Mouse (Mus musculus) intestine, embryonic 16.5 days (tissue): Measurements from ENCODE around the gene Mad2l2. TPM values are rescaled to one million over a fixed set of nuclear protein-coding genes. Genes with fewer than 3 reads are reported as not detected.

ENCODE experiments used
- ATAC-seq: fragments of 200-750 bp; cut with Nextera tagmentation; 2 replicates; pipeline ENCODE4 v1.8.0; 2017; ENCODE audit warnings: moderate TSS enrichment, moderate library complexity
- H3K27ac ChIP-seq: fragments of 300-500 bp; sonication (generic); 2 replicates; pipeline ENCODE4 v1.5.1; 2014; ENCODE audit warnings: mild to moderate bottlenecking, low read length
- H3K27me3 ChIP-seq: fragments of 300-500 bp; sonication (generic); replicated peaks from 2 replicates; pipeline ENCODE4 v1.6.1; 2014; ENCODE audit warnings: low read length, control low read depth, mixed read lengths; ENCODE audit not compliant: control insufficient read depth, insufficient read depth
- H3K36me3 ChIP-seq: fragments of 300-500 bp; sonication (generic); 2 replicates; pipeline ENCODE4 v1.6.1; 2014; ENCODE audit warnings: low read length, control low read depth; ENCODE audit not compliant: control insufficient read depth, insufficient read depth
- H3K4me1 ChIP-seq: fragments of 300-500 bp; sonication (generic); 2 replicates; pipeline ENCODE4 v1.6.1; 2014; ENCODE audit warnings: low read length, control low read depth, mixed read lengths; ENCODE audit not compliant: control insufficient read depth, insufficient read depth
- H3K4me2 ChIP-seq: fragments of 300-500 bp; sonication (generic); 2 replicates; pipeline ENCODE4 v1.6.1; 2014; ENCODE audit warnings: low read depth, low read length, control low read depth
- H3K4me3 ChIP-seq: fragments of 300-500 bp; sonication (generic); 2 replicates; pipeline ENCODE4 v1.5.1; 2014; ENCODE audit warnings: mild to moderate bottlenecking, low read length
- H3K9ac ChIP-seq: fragments of 300-500 bp; sonication (generic); 2 replicates; pipeline ENCODE4 v1.6.1; 2014; ENCODE audit warnings: low read depth, low read length
- H3K9me3 ChIP-seq: fragments of 300-500 bp; sonication (generic); 2 replicates; pipeline ENCODE4 v1.6.1; 2016; ENCODE audit warnings: low read length, control low read depth; ENCODE audit not compliant: control insufficient read depth
- WGBS: fragments of 180-500 bp; shearing (Covaris S2); extraction: QIAGEN DNeasy Blood & Tissue Kit; methylation state at CpG from one replicate; pipeline ENCODE4 v1.1.7; 2014; 5-methylcytosine and 5-hydroxymethylcytosine counted together
- polyA plus RNA-seq: library from polyadenylated mRNA; unstranded; fragments of >200 nt; fragmentation: Nextera tagmentation; extraction: Ambion mirVana; gene quantifications from 2 replicates; pipeline ENCODE4 v1.2.1, GENCODE M21; 2015

Gene Mad2l2
- polyA plus RNA-seq, 1 experiment from 2014 or later = 30.1 TPM

GRCm38 (mm10) chr4:148101801-148102527 is 28.2 kb upstream of the Mad2l2 start:
- Histone ChIP-seq H3K27ac (no peak overlapping the region), H3K36me3 (no peaks in the 10 kb centered on the region), H3K4me3 (peak overlapping the region; percentile 31), H3K9ac (peak overlapping the region; percentile 63), H3K9me3 (no peaks in the 10 kb centered on the region), H3K27me3 (no peaks in the 10 kb centered on the region), H3K4me1 (no peaks in the 10 kb centered on the region), H3K4me2 (peak overlapping the region; percentile 56)
- 18% methylated on average over 29 of the region's 29 CpGs for WGBS
- peak; percentile 65 for ATAC-seq

GRCm38 (mm10) chr4:148104146-148104545 is 26.0 kb upstream of the Mad2l2 start:
- H3K9me3 ChIP-seq = no peaks in the 10 kb centered on the region
- H3K4me2 ChIP-seq = no peak overlapping the region
- no peak for ATAC-seq
- H3K4me1 ChIP-seq = peaks cover 7% of the 10 kb centered on the region; the same call in 1 of the 2 replicates
- no peak overlapping the region for H3K27ac ChIP-seq
- no peak overlapping the region for H3K9ac ChIP-seq
- no peak overlapping the region for H3K4me3 ChIP-seq
- no peaks in the 10 kb centered on the region for H3K27me3 ChIP-seq
- no peaks in the 10 kb centered on the region for H3K36me3 ChIP-seq
- 85% methylated on average over 3 of the region's 3 CpGs for WGBS

- no peak overlapping the region for H3K4me3 ChIP-seq
- H3K27ac ChIP-seq = no peak overlapping the region
- peaks cover 7% of the 10 kb centered on the region; the same call in 1 of the 2 replicates for H3K4me1 ChIP-seq
- no peaks in the 10 kb centered on the region for H3K9me3 ChIP-seq
- ATAC-seq = peak; percentile 17; the same call in 1 of the 2 replicates
- H3K9ac ChIP-seq = no peak overlapping the region
- no peaks in the 10 kb centered on the region for H3K36me3 ChIP-seq
- no peak overlapping the region for H3K4me2 ChIP-seq
- WGBS = 39% methylated on average over 22 of the region's 22 CpGs
- no peaks in the 10 kb centered on the region for H3K27me3 ChIP-seq
Measured at GRCm38 (mm10) chr4:148107621-148108291, 22.4 kb upstream of the Mad2l2 start.

GRCm38 (mm10) chr4:148108565-148109100 is 21.6 kb upstream of the Mad2l2 start:
- Histone ChIP-seq H3K4me2 (no peak overlapping the region), H3K27ac (no peak overlapping the region), H3K9ac (no peak overlapping the region), H3K36me3 (no peaks in the 10 kb centered on the region), H3K27me3 (no peaks in the 10 kb centered on the region), H3K9me3 (no peaks in the 10 kb centered on the region), H3K4me1 (peaks cover 7% of the 10 kb centered on the region; the same call in 1 of the 2 replicates), H3K4me3 (no peak overlapping the region)
- ATAC-seq = no peak
- 55% methylated on average over 7 of the region's 7 CpGs for WGBS

GRCm38 (mm10) chr4:148109215-148109614 is 21.0 kb upstream of the Mad2l2 start:
- no peak overlapping the region for H3K27ac ChIP-seq
- no peaks in the 10 kb centered on the region for H3K27me3 ChIP-seq
- no peak overlapping the region for H3K9ac ChIP-seq
- H3K4me3 ChIP-seq = no peak overlapping the region
- no peak for ATAC-seq
- peaks cover 7% of the 10 kb centered on the region; the same call in 1 of the 2 replicates for H3K4me1 ChIP-seq
- H3K9me3 ChIP-seq = no peaks in the 10 kb centered on the region
- H3K4me2 ChIP-seq = no peak overlapping the region
- H3K36me3 ChIP-seq = no peaks in the 10 kb centered on the region
- 72% methylated on average over 5 of the region's 5 CpGs for WGBS

- H3K4me2 ChIP-seq = no peak overlapping the region
- H3K27me3 ChIP-seq = 0 out of 2 replicates have a peak, but pooled peaks cover 2% of the 10 kb centered on the region
- H3K9ac ChIP-seq = no peak overlapping the region
- WGBS = 68% methylated on average over 12 of the region's 12 CpGs
- H3K9me3 ChIP-seq = peaks cover 4% of the 10 kb centered on the region; the same call in 1 of the 2 replicates
- H3K4me3 ChIP-seq = no peak overlapping the region
- no peaks in the 10 kb centered on the region for H3K36me3 ChIP-seq
- H3K27ac ChIP-seq = no peak overlapping the region
- H3K4me1 ChIP-seq = peaks cover 7% of the 10 kb centered on the region
- peak; percentile 64 for ATAC-seq
Measured at GRCm38 (mm10) chr4:148112519-148112918, 17.7 kb upstream of the Mad2l2 start.

GRCm38 (mm10) chr4:148114758-148115391 is 15.3 kb upstream of the Mad2l2 start:
- 5% methylated on average over 15 of the region's 15 CpGs for WGBS
- no peak overlapping the region for H3K27ac ChIP-seq
- no peaks in the 10 kb centered on the region; the same call in none of the 2 replicates for H3K4me1 ChIP-seq
- no peak overlapping the region for H3K9ac ChIP-seq
- H3K36me3 ChIP-seq = no peaks in the 10 kb centered on the region
- peaks cover 4% of the 10 kb centered on the region; the same call in 1 of the 2 replicates for H3K9me3 ChIP-seq
- H3K4me2 ChIP-seq = peak overlapping the region; percentile 36; the same call in 1 of the 2 replicates
- H3K4me3 ChIP-seq = no peak overlapping the region
- H3K27me3 ChIP-seq = 0 out of 2 replicates have a peak, but pooled peaks cover 2% of the 10 kb centered on the region
- peak; percentile 41; the same call in 1 of the 2 replicates for ATAC-seq

GRCm38 (mm10) chr4:148115467-148115866 is 14.7 kb upstream of the Mad2l2 start:
- Histone ChIP-seq H3K9me3 (peaks cover 4% of the 10 kb centered on the region; the same call in 1 of the 2 replicates), H3K4me2 (peak overlapping the region; percentile 36), H3K27ac (no peak overlapping the region), H3K9ac (peak overlapping the region; percentile 17; the same call in 1 of the 2 replicates), H3K4me3 (no peak overlapping the region), H3K27me3 (0 out of 2 replicates have a peak, but pooled peaks cover 2% of the 10 kb centered on the region), H3K36me3 (no peaks in the 10 kb centered on the region), H3K4me1 (no peaks in the 10 kb centered on the region; the same call in none of the 2 replicates)
- ATAC-seq = peak; percentile 43
- WGBS = 5% methylated on average over 15 of the region's 15 CpGs

- 70% methylated on average over 4 of the region's 4 CpGs for WGBS
- no peak overlapping the region for H3K4me3 ChIP-seq
- no peak for ATAC-seq
- no peak overlapping the region for H3K9ac ChIP-seq
- no peaks in the 10 kb centered on the region; the same call in none of the 2 replicates for H3K4me1 ChIP-seq
- 0 out of 2 replicates have a peak, but pooled peaks cover 2% of the 10 kb centered on the region for H3K27me3 ChIP-seq
- peaks cover 4% of the 10 kb centered on the region; the same call in 1 of the 2 replicates for H3K9me3 ChIP-seq
- no peak overlapping the region for H3K4me2 ChIP-seq
- no peaks in the 10 kb centered on the region for H3K36me3 ChIP-seq
- H3K27ac ChIP-seq = no peak overlapping the region
Measured at GRCm38 (mm10) chr4:148116657-148117056, 13.5 kb upstream of the Mad2l2 start.
